Mouse (Mus musculus) thymus, adult 2 months (tissue): ENCODE results near the gene Tmem101. TPM values are rescaled to one million over a fixed set of nuclear protein-coding genes. Genes with fewer than 3 reads are reported as not detected.

Experiments used
- DNase-seq: peaks from one replicate; pipeline ENCODE4 v3.0.0; 2021
- H3K27ac ChIP-seq: fragments of 200-500 bp; 2 replicates; pipeline ENCODE4 v1.5.1; 2012; ENCODE audit warnings: low read length, control low read depth; ENCODE audit not compliant: control insufficient read depth, insufficient read depth
- H3K27me3 ChIP-seq: fragments of 200-500 bp; 2 replicates; pipeline ENCODE4 v1.6.1; 2012; ENCODE audit warnings: mild to moderate bottlenecking, low read length, moderate library complexity, mixed read lengths; ENCODE audit not compliant: control insufficient read depth, insufficient read depth
- H3K36me3 ChIP-seq: fragments of 200-500 bp; 2 replicates; pipeline ENCODE4 v1.6.1; 2012; ENCODE audit warnings: mild to moderate bottlenecking, low read length, moderate library complexity; ENCODE audit not compliant: control insufficient read depth, insufficient read depth
- H3K4me1 ChIP-seq: fragments of 200-500 bp; replicated peaks from 2 replicates; pipeline ENCODE4 v1.6.1; 2012; ENCODE audit warnings: low read length; ENCODE audit not compliant: control insufficient read depth, insufficient read depth
- H3K4me3 ChIP-seq: fragments of 200-500 bp; 2 replicates; pipeline ENCODE4 v1.5.1; 2012; ENCODE audit warnings: mild to moderate bottlenecking, low read length, control low read depth, moderate library complexity; ENCODE audit not compliant: control insufficient read depth, insufficient read depth
- CTCF ChIP-seq: fragments of 200-500 bp; IDR thresholded peaks from 2 replicates; pipeline ENCODE4 v1.5.1; 2012; ENCODE audit warnings: mild to moderate bottlenecking, control low read depth, low read length, moderate library complexity, borderline replicate concordance; ENCODE audit not compliant: control insufficient read depth, poor library complexity, insufficient read depth; ENCODE audit errors: extremely low read depth
- POLR2A ChIP-seq: fragments of 200-500 bp; IDR thresholded peaks from 2 replicates; pipeline ENCODE4 v1.6.1; 2012; ENCODE audit warnings: mild to moderate bottlenecking, low read length, control low read depth, moderate library complexity; ENCODE audit not compliant: control insufficient read depth, poor library complexity, insufficient read depth; ENCODE audit errors: extremely low read depth
- WGBS: fragments of 180-500 bp; shearing (Covaris S2); methylation state at CpG from one replicate; pipeline ENCODE4 v1.1.7; 2018; 5-methylcytosine and 5-hydroxymethylcytosine counted together
- polyA plus RNA-seq: library from polyadenylated mRNA; depleted of rRNA; stranded (reverse); fragments of >200 nt; gene quantifications from 2 replicates; pipeline ENCODE4 v1.2.3, GENCODE M21; 2012

Tmem101 gene
- polyA plus RNA-seq, 1 experiment = 26.2 TPM

DNA sequence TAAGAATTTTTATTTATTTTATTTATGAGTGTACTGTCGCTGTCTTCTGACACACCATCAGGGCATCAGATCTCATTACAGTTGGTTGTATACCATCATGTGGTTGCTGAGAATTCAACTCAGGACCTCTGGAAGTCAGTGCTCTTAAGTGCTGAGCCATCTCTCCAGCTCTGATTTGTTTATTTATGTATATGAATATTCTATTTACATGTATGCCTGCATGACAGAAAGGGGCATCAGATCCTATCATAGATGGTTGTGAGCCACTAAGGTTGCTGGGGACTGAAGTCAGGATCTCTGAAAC, 534 bp upstream of the Tmem101 start:
- no peak for TF ChIP-seq POLR2A
- TF ChIP-seq CTCF = no peak
- no peak overlapping the region for H3K27ac ChIP-seq
- 13% methylated on average over 1 of the region's 1 CpGs for WGBS

DNA sequence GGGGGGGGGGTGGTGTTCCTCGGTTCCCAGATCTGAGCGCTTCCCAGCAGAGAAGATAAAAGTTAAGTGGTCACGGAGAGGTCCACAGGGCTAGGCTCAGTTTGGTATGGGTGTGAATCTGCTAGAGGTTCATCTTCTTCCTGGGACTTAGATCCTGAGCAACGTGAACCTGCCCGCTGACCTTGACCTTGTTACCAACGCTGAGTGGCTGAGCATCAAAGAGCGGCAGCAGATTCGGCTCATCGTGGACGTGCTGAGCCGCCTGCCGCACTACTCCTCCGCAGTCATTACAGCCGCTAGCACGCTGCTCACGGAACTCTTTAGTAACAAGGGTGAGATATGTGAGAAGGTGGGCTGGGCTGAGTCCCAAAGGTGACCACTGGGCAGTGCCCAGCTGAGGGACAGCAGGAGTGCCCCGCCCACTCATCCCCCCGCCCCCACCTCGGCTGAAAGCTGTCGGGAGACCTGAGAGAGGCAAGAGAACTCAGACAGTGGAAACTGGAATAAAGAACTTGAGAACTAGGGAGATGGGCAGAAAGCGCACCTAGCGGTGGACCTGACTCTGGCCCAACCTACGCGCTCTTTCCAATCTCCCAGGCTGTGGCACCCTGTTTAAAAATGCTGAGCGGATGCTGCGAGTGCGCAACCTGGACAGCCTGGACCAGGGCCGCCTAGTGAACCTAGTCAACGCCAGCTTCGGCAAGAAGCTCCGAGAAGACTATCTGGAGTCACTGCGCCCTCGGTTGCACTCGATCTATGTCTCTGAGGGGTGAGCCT, 8.8 kb downstream of the Tmem101 start:
- H3K36me3 ChIP-seq = no peaks in the 10 kb centered on the region
- H3K27me3 ChIP-seq = peaks cover 17% of the 10 kb centered on the region
- DNase-seq = no peak
- no peak overlapping the region for H3K4me3 ChIP-seq
- 18% methylated on average over 34 of the region's 34 CpGs for WGBS
- no peaks in the 10 kb centered on the region for H3K4me1 ChIP-seq
- TF ChIP-seq POLR2A = no peak
- TF ChIP-seq CTCF = no peak
- no peak overlapping the region for H3K27ac ChIP-seq

More for the DNA sequence above, 534 bp upstream of the Tmem101 start:
- DNase-seq = no peak
- H3K27me3 ChIP-seq = no peaks in the 10 kb centered on the region
- no peaks in the 10 kb centered on the region for H3K36me3 ChIP-seq
- peaks cover 7% of the 10 kb centered on the region for H3K4me1 ChIP-seq
- H3K4me3 ChIP-seq = no peak overlapping the region

DNA sequence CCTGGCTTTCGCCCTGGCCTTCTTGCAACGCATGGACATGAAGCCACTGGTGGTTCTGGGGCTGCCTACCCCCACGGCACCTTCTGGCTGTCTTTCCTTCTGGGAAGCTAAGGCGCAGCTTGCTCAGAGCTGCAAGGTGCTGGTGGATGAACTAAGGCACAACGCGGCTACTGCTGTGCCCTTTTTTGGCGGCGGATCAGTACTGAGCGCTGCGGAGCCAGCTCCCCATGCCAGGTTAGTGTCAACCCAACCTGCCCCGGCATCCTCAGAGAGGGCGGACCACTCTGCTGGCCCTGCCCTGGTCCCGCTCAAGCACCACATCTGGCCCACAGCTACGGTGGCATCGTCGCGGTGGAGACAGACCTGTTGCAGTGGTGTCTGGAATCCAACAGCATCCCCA, 9.7 kb downstream of the Tmem101 start:
- H3K27ac ChIP-seq = no peak overlapping the region
- peaks cover 17% of the 10 kb centered on the region for H3K27me3 ChIP-seq
- TF ChIP-seq CTCF = no peak
- TF ChIP-seq POLR2A = no peak
- WGBS = 20% methylated on average over 17 of the region's 17 CpGs
- H3K4me3 ChIP-seq = no peak overlapping the region
- DNase-seq = no peak
- no peaks in the 10 kb centered on the region for H3K4me1 ChIP-seq
- no peaks in the 10 kb centered on the region for H3K36me3 ChIP-seq

DNA sequence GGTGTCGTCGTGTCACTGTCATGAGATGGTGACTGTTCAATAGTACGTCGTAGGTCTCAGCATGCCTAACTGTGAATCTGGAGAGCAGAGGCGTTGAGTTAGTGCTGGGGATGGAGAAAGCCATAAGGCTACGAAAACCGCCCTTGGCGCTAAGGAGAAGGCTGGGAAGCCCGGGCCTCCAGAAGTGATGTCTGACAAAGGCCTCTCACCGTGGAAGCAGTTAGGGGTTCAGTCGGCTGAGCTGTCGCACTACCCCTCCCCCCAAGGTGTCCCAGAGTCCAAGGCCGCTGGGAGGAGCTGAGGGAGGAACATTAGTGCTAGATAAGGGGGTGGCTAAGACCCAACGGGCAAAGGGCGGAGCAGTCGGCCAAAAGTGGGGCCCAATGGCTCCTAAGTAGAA, 10.2 kb downstream of the Tmem101 start:
- no peak for DNase-seq
- Histone ChIP-seq H3K4me1 (no peaks in the 10 kb centered on the region), H3K4me3 (no peak overlapping the region), H3K27ac (no peak overlapping the region), H3K36me3 (no peaks in the 10 kb centered on the region), H3K27me3 (peaks cover 17% of the 10 kb centered on the region)
- TF ChIP-seq POLR2A = no peak
- 10% methylated on average over 16 of the region's 16 CpGs for WGBS

DNA sequence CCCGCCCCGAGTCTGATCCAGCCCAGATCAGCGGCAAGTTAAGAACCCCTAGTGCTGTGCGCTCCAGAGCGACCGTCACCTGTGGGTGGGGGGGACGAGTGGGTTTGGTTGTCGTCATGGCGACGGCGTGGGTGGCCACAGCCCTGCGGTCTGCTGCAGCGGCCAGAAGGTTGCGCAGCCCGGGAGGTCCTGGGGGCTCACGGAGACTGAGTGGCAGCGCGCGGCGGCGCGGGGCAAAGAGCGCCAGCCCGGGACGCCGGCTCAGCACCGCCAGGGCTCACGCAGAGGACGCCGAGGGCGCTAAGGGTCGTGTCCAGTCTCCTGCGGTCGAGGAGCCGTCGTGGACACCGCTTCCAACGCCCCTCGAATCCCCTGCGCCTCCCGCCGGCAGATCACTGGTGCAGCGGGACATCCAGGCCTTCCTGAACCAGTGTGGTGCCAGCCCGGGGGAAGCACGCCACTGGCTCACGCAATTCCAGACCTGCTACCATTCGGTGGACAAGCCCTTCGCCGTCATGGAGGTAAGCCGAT, 10.7 kb downstream of the Tmem101 start, which contains the start of gene Nags:
Gene Nags (plus strand): TSS at position 43 of the 531 bp plus-strand sequence.
- DNase-seq = no peak
- 5% methylated on average over 50 of the region's 50 CpGs for whole genome bisulfite sequencing
- no peak within 1 kb of the TSS for H3K4me3 ChIP-seq
- peaks cover 17% of the 10 kb centered on the region for H3K27me3 ChIP-seq
- H3K4me1 ChIP-seq = no peaks in the 10 kb centered on the region
- TF ChIP-seq POLR2A (no peak), CTCF (no peak)
- no peak within 1 kb of the TSS for H3K27ac ChIP-seq
- H3K36me3 ChIP-seq = no peaks in the 10 kb centered on the region

DNA sequence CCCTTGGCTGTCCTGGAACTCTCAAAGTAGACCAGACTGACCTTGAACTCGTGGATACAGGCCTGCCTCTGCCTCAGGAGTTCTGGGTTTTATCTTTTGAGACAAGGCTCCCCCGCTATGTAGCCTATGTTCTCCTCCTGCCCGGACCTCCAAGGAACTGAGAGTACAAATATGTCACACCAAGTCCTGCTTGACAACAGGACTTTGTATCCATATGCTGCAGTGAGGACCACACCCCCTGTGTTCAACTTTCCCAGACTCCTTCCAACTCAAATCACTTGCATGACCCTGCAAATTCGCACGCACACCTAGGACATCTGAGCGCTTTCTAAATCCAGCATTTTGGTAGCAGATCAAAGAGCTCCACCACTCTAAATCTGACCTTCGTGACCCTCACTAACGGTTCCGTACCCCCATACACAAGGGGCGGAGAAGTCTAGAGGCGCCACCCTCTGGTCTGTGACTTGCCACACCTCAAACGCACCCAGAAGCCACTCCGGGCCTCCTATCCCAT, 11.2 kb downstream of the Tmem101 start:
- DNase-seq = no peak
- no peaks in the 10 kb centered on the region for H3K36me3 ChIP-seq
- H3K4me3 ChIP-seq = no peak overlapping the region
- 32% methylated on average over 13 of the region's 13 CpGs for WGBS
- peaks cover 17% of the 10 kb centered on the region for H3K27me3 ChIP-seq
- no peaks in the 10 kb centered on the region for H3K4me1 ChIP-seq
- no peak for TF ChIP-seq CTCF
- no peak for TF ChIP-seq POLR2A
- H3K27ac ChIP-seq = no peak overlapping the region
